Mouse (Mus musculus) heart, postnatal 0 days (tissue): Measurements from ENCODE around the gene Ern1.

Source experiments
- CTCF ChIP-seq: IDR thresholded peaks from 2 replicates; pipeline ENCODE4 v1.5.1; 2016; ENCODE audit warnings: antibody characterized with exemption, control low read depth, low read depth
- EP300 ChIP-seq: IDR thresholded peaks from 2 replicates; pipeline ENCODE4 v1.6.1; 2016; ENCODE audit warnings: antibody characterized with exemption, low read depth

DNA sequence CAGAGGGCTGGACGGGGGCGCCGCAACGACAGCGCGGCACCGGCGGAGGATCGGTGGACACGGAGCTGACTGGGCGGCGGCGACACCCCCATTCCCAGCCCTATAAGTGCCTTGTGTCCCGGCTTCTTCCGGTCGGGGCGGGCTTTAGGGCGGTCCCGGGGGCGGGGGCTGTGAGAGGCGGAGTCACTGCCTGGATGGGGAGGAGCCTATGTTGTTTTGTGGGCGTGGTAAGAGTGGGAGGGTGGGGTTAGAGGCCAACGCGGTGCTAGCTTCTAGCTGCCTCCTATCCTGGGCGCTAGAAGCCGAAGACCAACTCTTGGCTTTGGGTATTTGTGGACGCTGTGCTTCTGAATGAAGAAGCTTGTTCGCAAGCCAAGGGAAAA lies at the start of gene Ern1:
- TF ChIP-seq CTCF (no peak), EP300 (no peak)
